Mouse (Mus musculus) neutrophil, adult 5-6 weeks (primary cell): ENCODE measurements around the gene Tmem179b. TPM values are rescaled to one million over a fixed set of nuclear protein-coding genes. Genes with fewer than 3 reads are reported as not detected.
A peak's percentile ranks its signal among the peaks of the same experiment; 100 is the strongest.

Experiments
- ATAC-seq: fragments of 151-379, 151-347 bp; 2 replicates; pipeline ENCODE4 v1.8.0; 2017; ENCODE audit warnings: mild to moderate bottlenecking, moderate TSS enrichment; ENCODE audit not compliant: insufficient number of reproducible peaks, poor library complexity, low FRiP score, severe bottlenecking; ENCODE audit errors: extremely low read depth
- total RNA-seq: library from RNA; stranded (forward); fragments of 200-1000 nt; gene quantifications from 2 replicates; pipeline ENCODE4 v1.2.3, GENCODE M21; 2017

Tmem179b gene
- total RNA-seq, 1 experiment from 2014 or later = 80.4 TPM

DNA sequence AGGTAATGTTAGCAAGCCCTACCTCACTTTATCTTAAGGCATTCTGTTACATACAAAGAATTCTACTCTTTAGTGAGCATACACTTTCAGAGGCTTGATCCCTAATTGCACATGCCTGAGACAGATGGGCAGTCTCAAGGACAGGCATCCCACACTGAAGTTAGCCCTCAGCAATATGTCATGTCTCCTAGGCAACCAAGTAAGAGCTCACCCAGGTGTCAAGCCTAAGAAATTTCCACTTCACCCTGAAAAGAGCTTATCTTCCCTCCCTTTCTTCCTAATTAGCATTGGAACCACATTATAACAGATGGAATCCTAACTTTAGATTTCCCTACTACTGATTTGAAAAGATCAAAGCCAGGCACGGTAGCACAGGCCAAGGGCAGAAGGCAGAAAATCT, 14.9 kb upstream of the Tmem179b start:
- ATAC-seq = no peak

DNA sequence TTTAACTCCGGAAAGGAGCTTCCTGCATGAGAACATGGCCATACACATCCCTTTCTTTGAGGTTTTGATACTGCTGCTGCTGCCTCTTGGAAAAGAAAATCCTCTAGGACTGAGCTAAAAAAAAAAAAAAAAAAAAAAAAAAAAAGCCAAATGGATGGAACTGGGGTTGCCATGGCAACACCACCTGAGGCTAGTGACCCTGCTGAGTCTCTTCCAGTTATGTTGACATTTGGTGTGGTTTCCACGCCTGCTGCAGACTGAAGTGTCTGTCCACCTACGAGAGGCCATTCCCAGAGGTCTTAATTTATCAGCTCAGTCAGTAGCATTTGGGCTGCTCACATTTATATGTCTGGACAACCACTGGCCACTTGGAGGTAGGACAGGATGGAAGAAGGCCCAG, 14.3 kb upstream of the Tmem179b start:
- ATAC-seq = no peak

DNA sequence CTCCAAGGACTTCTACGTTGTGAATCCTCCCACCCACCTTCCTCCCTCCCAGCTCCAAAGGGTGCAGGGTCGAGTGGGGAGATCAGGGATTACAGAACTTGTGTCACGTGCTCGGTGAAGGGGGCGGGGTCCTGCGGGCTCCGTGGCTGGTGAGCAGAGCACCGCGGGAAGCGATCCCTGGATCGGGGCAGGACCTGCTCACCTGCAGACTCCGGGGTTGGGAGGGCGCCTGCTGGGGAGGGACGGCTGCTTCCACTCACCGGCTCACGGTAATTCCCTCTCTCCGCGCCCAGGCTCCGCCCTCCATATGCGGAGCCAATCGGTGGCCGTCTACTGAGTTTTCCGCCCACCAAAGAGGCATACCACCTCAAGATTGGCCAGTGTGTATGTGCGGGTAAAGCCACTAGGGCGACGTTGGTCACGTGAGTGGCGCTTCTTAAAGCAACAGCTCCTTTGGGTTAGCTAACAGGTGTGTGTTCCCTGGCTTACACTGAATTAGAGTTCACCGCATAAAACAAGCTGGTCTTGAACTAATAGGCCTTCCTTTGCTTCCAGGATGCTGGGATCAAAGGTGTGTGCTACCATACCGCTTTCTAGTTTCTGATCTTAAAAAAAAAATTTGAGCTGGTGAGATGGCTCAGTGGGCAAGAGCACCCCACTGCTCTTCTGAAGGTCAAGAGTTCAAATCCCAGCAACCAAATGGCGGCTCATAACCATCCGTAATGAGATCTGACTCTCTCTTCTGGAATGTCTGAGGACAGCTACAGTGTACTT, 11.9 kb upstream of the Tmem179b start, which contains the start of gene Taf6l:
Gene Taf6l, minus strand, starts transcription at position 410 of the 774 bp plus-strand sequence.
- ATAC-seq = peak; percentile 98

DNA sequence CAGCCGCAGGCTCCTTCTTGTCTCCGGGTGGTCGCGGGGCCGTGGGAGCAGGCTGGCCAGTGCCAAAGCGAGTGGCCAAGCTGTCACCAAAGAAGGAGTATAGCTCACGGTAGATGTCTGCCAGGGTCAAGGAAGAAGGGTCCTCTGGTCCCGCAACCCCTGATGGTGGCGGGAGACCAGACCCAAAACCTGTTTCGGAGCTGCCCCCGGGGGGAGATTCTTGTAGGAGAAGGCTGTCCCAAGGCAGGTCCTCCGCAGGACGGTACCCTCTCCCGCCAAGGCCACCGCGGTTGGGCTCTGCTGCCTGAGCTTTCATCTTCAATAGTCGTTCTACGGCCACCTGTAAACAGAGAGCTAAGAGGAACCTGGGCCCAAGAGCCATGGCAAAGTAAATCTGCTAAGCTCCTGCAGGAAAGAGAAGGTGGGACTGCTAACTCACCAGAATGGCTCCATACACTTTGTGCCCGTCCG, 719 bp upstream of the Tmem179b start:
- ATAC-seq = no peak

DNA sequence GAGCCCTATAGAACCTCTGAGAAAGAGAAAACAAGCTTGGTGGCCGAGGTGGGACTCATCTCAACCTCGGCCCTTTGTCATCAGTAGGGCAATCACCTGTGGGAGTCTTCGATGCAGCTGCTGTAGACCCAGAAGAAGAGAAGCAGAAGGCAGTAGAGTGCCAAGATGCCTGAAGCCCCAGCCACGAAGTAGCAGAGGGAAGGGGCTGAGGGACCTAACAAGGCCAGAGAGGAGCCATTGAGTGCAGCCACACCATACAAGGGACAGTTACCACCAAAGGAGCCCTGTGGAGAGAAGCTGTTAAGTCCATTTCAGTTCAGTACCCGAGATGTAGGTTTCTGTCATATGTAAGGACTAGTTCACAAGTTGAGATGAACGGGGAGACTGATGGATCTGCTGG, 858 bp downstream of the Tmem179b start:
- no peak for ATAC-seq

DNA sequence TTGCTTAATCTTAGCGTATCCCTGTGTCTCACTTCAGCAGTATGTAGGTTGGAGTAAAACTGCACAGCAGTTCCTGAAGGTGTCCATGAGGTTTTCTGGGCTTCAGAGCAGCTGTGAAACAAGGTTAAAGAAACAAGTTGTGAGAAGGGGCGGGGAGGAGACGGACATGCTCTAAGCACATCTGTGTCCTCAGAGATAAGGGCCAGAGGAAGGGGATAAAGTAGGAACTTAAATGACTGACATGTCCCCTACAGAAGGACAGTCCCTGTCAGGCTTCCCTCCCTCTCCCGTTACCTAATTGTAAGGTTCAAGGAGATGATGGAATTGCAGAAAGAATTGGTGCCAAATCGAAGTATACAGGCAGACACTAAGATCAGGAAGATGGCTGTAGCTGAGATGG, 1.3 kb downstream of the Tmem179b start:
- ATAC-seq = no peak

DNA sequence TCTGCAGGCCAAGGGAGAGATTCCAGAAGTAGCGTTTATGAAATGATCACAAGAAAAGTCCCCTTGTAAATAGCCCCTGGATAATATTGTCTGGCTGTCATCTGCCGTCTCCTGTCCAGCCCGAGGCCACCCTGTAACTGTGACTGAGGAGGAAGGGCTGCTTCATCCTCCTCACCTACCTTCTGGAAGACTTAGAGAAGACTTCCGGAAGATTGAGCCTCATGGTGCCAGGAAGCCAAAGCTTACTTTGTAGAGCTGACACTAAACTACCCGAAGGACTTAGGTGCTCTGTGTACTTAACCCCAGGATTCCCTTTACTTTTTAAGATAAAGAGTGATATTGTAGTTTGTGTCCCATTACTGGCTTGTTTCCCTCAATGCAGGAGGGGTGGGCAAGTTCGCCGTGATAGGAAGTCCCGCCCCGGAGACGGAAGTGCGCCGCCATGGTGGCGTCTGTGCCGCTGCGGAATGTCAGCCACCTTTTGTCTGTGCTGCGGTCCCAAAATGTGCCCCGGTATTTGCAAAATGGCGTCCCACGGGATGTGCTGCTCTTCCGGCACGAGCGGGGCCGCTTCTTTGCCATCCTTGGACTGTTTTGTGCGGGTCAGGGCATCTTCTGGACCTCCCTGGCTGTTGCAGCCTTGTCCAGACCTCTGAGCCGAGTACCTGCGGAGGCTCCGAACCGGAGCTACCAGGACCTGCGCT, 3.5 kb downstream of the Tmem179b start, which contains the start of gene Tmem223:
Gene Tmem223, plus strand, starts transcription at position 430 of the 704 bp plus-strand sequence.
- ATAC-seq = peak; percentile 62

DNA sequence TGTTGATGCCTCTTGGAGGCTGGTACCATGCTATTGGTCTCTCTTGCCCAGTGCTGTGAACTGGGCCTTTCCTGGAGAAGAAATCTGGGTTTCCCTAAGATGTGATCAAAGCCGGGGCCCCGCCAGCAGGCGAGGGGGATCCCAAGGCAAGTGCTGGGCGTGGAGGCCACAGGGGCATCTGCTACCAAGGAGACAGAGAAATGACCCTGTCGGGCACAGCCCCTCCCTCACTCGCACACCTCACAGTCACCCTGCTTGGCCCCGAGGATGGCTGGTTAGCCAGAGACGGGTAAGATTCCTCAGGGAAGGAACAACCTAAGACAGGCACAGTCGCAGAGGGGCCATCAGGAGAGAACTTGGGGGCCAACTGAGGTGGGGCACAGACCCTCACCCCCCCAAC, 8.7 kb downstream of the Tmem179b start:
- no peak for ATAC-seq

DNA sequence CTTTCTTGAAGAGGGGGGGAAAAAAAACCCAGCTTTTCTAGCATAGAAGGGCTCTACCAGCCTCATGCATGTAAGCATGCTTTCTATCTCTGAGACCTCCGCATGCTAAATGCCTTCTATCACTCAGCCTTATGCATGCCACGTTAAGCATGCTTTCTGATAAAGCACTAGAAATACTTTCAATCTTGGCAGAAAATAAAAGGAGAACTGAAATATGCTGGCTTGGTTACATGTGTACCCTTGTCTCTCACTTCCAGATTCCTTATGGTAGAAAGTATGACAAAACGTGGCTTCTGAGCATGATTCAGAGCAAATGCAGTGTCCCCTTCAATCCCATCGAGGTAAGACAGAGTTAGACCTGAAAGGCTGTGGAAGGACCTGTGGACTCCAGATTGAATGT, 11.0 kb downstream of the Tmem179b start:
- ATAC-seq = no peak

DNA sequence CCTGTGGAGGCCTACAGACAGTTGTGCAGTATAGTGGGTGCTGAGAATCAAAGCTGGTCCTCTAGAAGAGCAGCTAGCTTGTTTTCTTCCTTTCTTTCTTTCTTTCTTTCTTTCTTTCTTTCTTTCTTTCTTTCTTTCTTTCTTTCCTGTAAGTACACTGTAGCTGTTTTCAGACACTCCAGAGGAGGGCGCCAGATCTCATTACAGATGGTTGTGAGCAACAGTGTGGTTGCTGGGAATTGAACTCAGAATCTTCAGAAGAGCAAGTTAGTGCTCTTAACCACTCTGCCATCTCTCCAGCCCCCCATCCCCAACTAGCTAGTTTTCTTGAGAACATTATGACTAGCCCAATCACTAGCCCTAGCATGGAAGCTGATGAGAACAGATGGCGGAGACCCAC, 13.5 kb downstream of the Tmem179b start:
- ATAC-seq = no peak

DNA sequence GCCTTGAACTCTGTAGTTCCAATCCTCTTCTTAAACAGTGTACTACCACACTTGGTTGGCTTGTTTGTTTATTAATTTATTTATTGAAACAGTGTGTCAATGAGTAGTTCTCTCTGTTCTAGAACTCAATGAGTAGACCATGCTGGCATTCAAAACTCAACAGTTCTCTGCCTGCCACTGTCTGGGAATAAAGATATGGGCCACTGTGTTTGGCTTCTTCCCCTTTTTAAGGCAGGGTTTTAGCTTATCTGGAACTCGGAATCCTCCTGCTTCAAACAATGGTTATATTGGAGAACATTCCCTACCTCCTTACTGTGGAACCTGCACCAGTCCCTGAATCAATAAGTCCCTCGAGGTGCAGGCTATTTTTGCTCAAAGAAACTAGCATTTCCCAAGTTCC, 15.4 kb downstream of the Tmem179b start:
- no peak for ATAC-seq

DNA sequence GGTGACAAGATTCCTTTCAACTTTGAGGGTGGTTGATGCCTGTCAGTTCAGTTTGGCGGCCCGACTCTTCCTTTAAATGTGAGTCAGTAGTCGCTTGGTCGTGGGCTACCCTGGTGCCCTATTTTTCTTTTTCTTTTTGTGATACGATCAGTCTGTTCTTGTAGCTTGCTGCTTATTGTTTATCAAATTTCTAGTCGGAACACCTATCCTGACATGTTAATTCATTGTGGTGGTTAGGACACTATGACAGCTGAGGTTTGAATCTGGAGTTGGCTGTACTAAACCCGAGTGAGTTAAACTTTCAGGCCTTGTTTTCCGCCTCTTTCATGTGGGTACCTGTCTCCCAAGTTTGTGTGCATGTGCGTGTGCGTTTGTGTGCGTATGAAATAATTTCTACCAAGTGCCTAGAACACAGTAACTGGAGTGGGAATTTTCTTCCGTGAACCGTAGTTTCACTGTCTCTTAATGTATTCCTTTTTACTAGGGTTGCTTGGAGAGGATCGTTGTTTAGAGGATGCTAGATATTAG, 16.7 kb downstream of the Tmem179b start:
- ATAC-seq = no peak

DNA sequence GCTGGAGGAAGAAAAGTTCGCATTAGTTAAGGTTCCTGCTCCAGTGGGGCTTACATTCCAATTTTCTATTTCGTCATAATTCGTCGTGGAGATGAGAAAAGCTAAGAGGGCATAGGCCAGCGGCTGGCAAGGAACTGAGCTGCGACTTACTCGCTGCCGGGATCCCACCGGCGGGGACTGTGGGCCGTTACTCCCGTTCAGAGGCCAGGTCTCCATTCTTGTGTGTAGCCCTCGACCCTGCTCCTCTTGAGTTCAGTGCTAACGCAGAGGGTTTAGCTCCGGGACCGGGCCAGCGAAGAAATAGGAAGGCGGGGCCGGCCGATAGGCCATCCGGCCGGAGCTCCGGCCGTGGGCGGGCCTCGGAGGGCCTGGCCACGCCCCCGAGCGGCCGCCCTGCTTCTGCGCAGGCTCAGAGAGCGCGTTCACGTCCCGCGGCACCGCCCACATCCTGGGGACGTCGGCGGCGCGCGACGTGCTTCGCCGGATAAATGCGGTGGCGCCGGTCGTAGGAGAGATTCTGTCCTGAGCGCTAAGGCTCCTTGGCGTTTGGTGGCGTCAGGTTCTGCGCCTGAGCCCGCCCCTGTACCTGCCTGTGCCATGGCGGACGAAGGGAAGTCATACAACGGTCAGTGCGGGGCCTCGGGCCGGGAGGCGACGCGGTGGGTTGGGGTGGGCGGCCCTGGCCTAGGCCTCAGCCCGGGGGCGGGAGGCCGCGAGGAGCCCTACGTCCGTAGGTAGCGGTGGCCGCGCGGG, 17.5 kb downstream of the Tmem179b start, which contains the start of gene Nxf1:
Gene Nxf1, plus strand, starts transcription at position 439 of the 753 bp plus-strand sequence.
- ATAC-seq = peak; percentile 92

DNA sequence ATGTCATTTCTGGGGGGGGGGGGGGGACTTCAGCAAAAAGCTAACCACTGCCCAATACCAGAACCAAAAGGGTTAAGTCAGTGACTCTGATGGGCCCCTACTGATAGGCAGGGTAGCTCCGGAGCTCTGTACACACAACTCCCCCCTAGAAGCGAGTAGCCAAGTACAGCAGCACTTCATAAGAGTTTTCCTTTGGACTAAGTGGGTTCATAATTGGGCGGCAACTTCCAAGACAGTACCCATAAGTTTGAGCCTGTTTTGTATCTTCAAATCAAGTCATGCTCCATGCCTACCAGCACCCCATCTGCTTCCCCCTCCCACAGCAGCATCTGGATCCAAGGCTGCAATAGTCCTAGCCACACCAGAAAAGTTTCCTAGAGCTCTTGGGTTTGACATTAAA, 18.6 kb downstream of the Tmem179b start:
- ATAC-seq = no peak

DNA sequence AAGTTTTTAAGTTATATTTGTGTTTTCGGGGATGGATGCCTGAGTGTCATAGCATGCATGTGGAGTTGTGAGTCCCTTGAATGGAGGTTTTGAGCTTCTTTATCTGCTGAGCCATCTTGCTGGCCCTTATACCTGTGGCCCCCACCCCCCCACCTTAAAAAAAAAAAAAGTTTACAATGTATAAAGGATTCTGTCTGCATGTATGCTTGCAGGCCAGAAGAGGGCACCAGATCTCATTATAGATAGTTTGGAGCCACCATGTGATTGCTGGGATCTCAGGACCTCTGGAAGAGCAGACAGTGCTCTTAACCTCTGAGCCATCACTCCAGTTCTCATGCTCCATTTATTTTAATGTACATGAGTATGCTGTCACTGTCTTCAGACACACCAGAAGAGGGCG, 26.9 kb downstream of the Tmem179b start:
- ATAC-seq = no peak

DNA sequence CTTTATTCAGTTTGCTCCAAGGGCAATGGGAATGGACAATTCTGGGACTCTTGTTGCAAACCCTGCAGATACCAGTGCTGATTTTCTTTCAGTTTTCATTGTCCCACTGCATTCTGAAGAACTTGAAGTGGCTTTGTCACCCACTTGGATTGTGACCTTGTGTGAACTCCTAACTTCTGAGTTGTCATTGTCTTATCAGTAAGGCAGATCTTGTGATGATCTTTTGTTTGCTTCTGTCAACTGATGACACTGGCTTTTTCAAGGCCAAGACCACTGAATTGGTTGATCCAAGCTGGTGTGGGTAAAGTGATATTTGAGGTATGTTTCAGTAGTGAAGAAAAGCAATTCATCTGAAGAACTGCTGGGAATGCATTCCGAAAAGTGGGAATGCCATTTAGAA, 28.9 kb downstream of the Tmem179b start:
- no peak for ATAC-seq

DNA sequence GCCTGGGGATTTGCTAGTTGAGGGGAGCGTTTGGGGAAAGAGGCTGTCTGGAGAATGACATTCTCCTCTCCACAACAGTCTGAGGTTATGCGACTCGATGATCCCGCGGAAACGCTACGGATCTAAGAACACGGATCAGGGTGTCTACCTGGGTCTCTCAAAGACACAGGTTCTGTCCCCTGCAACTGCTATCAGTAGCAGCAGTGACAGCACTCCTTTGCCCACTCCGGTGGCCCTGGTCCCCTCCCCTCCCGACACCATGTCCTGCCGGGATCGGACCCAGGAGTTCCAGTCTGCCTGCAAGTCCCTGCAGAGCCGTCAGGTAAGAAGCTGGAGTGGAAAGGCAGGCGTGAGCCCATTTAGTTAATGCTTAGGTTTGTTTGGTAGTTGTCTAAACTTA, 32.1 kb downstream of the Tmem179b start:
- ATAC-seq = no peak

DNA sequence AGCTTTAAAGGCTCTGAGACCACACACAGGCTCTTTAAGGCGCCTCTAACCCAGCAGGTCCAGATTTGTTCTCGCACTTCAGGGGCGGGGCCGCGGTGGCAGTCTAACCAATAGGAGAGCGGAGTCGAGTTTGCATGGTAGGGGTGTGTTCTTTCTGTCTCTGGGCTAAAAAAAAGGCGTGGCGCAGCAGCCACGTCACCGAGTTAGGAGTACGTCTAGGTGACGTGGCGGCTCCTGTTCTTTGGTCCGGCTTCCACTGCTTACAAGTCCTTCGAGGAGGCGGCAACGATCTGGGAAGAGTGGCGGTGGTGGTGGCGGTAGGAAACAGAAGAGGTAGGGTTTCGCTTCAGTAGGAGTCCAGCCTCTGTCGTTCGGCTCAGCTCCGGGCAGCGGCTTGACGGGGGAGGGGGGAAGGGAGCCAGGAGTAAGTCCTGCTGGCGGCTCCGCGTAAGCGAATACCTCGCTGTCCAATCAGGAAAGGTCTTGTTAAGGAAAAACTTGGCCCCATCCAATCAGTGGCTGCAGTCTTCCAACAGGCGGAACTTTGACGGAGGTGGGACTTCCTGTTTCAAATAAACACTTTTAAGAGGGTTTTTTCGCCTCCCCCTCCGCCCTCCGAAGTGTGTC, 32.9 kb downstream of the Tmem179b start, which contains the start of gene Stx5a:
Gene Stx5a, plus strand, starts transcription at position 171 of the 627 bp plus-strand sequence.
- peak; percentile 93 for ATAC-seq

DNA sequence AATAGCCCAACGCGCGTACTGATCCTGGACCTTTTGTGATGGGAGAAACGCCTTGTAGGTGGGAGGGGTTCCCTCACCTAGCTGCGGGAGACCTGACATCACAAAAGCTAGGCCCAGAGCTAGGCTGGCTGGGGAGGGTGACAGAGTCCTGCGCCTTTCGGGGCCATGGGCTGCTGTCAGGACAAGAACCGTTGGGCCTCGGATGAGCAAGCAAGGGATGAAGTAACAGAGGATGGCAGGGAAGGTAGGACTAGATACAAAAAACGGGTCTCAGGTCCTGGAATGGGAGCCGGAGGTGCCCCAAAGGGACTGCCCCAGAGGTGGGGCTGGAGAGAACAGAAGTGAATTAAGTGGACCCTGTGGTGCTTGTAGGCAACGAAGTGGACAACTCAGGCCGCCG, 33.7 kb downstream of the Tmem179b start, which contains the start of gene 1700092M07Rik:
Gene 1700092M07Rik, plus strand, starts transcription at position 116 of the 400 bp plus-strand sequence.
- ATAC-seq = no peak
